Mouse (Mus musculus) midbrain, embryonic 14.5 days (tissue): ENCODE data around the gene Gnai2. TPM values are rescaled to one million over a fixed set of nuclear protein-coding genes. Genes with fewer than 3 reads are reported as not detected.
A peak's percentile ranks its signal among the peaks of the same experiment; 100 is the strongest.
"Not testable (repeated sequence)": the region's sequence is repeated elsewhere in the genome, so short reads cannot be mapped to it uniquely, and the experiment has no call there.

Source experiments
- ATAC-seq: fragments of 200-750 bp; cut with Nextera tagmentation; 2 replicates; pipeline ENCODE4 v1.8.0; 2017; ENCODE audit warnings: moderate number of reproducible peaks, moderate library complexity; ENCODE audit not compliant: low FRiP score, low TSS enrichment
- DNase-seq: peaks from one replicate; pipeline ENCODE4 v3.0.0-alpha.2; 2015
- H3K27ac ChIP-seq: fragments of 300-500 bp; sonication (generic); replicated peaks from 2 replicates; pipeline ENCODE4 v1.5.1; 2014; ENCODE audit warnings: mild to moderate bottlenecking, low read depth, low read length, moderate library complexity
- H3K27me3 ChIP-seq: fragments of 300-500 bp; sonication (generic); 2 replicates; pipeline ENCODE4 v1.6.1; 2014; ENCODE audit warnings: low read length, control low read depth, mixed read lengths; ENCODE audit not compliant: control insufficient read depth, insufficient read depth
- H3K36me3 ChIP-seq: fragments of 300-500 bp; sonication (generic); 2 replicates; pipeline ENCODE4 v1.6.1; 2014; ENCODE audit warnings: low read length, control low read depth; ENCODE audit not compliant: control insufficient read depth, insufficient read depth
- H3K4me1 ChIP-seq: fragments of 300-500 bp; sonication (generic); 2 replicates; pipeline ENCODE4 v1.6.1; 2014; ENCODE audit warnings: mild to moderate bottlenecking, antibody characterized with exemption, low read length, control low read depth; ENCODE audit not compliant: control insufficient read depth, insufficient read depth
- H3K4me2 ChIP-seq: fragments of 300-500 bp; sonication (generic); 2 replicates; pipeline ENCODE4 v1.6.1; 2014; ENCODE audit warnings: mild to moderate bottlenecking, low read length, moderate library complexity
- H3K4me3 ChIP-seq: fragments of 300-500 bp; sonication (generic); replicated peaks from 2 replicates; pipeline ENCODE4 v1.5.1; 2014; ENCODE audit warnings: low read depth, low read length
- H3K9ac ChIP-seq: fragments of 300-500 bp; sonication (generic); replicated peaks from 2 replicates; pipeline ENCODE4 v1.6.1; 2014; ENCODE audit warnings: mild to moderate bottlenecking, low read length, moderate library complexity
- H3K9me3 ChIP-seq: fragments of 300-500 bp; sonication (generic); 2 replicates; pipeline ENCODE4 v1.6.1; 2016; ENCODE audit warnings: low read length, control low read depth, mixed read lengths; ENCODE audit not compliant: control insufficient read depth
- WGBS: fragments of 180-500 bp; shearing (Covaris S2); extraction: QIAGEN DNeasy Blood & Tissue Kit; methylation state at CpG from one replicate; pipeline ENCODE4 v1.1.7; 2014; 5-methylcytosine and 5-hydroxymethylcytosine counted together
- polyA plus RNA-seq: library from polyadenylated mRNA; unstranded; fragments of >200 nt; fragmentation: Nextera tagmentation; extraction: Ambion mirVana; gene quantifications from 2 replicates; pipeline ENCODE4 v1.2.1, GENCODE M21; 2014

The Gnai2 gene
- 284 and 326 TPM in 2 replicates for polyA plus RNA-seq

DNA sequence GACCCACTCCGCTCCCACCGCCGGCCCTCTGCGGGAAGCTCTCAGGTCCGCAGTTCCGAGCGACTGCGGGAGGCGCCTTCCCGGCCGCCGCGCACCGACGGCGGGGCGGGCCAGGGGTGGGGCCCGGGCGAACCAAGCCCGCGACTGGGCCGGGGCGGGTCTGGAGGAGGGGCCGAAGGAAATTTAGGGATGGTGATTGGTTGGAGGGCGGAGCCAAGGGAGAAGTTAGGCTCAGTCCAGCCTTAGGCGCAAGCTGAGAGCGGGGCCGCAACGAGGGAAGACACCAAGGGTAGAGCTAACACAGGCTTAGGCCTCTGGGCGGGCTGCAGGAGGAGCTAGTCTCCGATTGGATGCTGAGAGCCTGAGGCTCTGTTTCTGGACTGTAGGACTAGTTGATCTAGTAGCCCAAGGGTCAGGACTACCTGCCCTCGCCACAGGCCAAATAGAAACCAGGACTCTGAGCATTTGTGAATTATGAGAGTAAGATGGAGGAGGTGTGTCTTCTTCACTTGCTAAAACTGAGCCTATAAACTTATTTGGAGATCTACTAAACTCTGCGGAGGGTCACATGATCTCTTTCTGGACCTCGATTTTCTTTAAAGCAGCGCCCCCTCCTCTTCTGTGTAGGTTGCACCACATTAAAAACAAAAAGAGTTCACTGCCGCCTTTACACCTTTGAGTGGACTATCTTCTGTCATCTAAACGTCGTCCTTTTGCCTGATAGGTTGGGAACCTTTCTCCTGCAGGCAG, at the start of gene Gnai2:
Gene Gnai2 (minus strand): TSS at position 89 of the 750 bp plus-strand sequence.
- Histone ChIP-seq H3K4me1 (peaks cover 49% of the 10 kb centered on the region), H3K27me3 (no peaks in the 10 kb centered on the region), H3K4me2 (peak within 1 kb of the TSS; percentile 85), H3K36me3 (no peaks in the 10 kb centered on the region), H3K27ac (peak within 1 kb of the TSS; percentile 99), H3K9ac (peak within 1 kb of the TSS; percentile 84), H3K4me3 (peak within 1 kb of the TSS; percentile 80), H3K9me3 (no peaks in the 10 kb centered on the region)
- WGBS, result 4% methylated on average over 38 of the region's 38 CpGs
- ATAC-seq (peak; percentile 87), DNase-seq (peak; percentile 95)

DNA sequence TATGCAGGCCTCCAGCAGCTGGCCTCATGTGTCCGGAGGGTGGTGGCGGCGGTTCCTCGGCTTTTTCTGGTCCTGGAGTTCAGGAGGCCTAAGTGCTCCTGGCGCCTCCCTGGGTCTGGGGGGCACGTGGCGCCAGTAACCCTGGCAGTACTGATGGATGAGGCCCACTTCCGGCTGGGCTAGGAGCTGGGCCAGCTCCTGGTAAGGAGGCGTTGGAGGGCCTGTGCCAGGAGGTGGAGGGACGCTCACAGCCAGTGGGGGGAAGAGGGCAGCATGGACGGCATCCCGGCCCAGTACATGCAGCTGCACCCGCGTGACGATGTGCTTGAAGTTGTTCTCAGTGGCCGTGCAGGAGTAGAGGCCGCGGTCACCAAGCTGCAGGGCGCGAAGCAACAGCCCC, 47.2 kb upstream of the Gnai2 start:
- Histone ChIP-seq H3K36me3 (peaks cover 56% of the 10 kb centered on the region), H3K4me1 (no peaks in the 10 kb centered on the region), H3K27ac (no peak overlapping the region), H3K27me3 (peaks cover under 1% of the 10 kb centered on the region; the same call in 1 of the 2 replicates), H3K9me3 (no peaks in the 10 kb centered on the region), H3K9ac (no peak overlapping the region), H3K4me3 (no peak overlapping the region), H3K4me2 (no peak overlapping the region)
- DNase-seq, result no peak
- 86% methylated on average over 20 of the region's 20 CpGs for WGBS
- ATAC-seq, result no peak

DNA sequence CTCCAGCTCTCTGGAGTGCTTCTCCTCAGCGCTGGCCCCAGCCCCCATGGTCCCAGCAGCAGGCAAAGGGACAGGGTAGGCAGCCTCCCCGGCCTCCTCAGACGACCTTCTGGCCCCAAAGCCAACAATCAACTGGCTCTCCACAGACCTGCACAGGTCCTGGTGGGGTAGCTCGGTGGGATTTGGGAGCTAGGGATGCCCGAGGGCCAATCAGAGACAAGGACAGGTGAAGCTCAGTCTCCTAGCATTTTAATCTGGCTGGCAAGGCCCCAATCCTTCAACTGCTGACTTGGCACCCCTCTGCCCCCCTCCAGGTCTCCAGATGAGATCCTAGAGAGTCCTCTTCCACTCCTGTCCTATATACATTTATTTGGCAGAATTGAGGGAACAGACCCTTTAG, 44.3 kb upstream of the Gnai2 start, which contains the start of gene Gnat1:
Gene Gnat1 (minus strand): TSS at position 212 of the 400 bp plus-strand sequence.
- Histone ChIP-seq H3K27me3 (peaks cover 22% of the 10 kb centered on the region; the same call in 1 of the 2 replicates), H3K4me2 (no peak within 1 kb of the TSS), H3K4me1 (peaks cover 7% of the 10 kb centered on the region; the same call in 1 of the 2 replicates), H3K9me3 (no peaks in the 10 kb centered on the region), H3K4me3 (no peak within 1 kb of the TSS), H3K36me3 (peaks cover 30% of the 10 kb centered on the region), H3K27ac (no peak within 1 kb of the TSS), H3K9ac (no peak within 1 kb of the TSS)
- ATAC-seq (no peak), DNase-seq (no peak)
- WGBS, result 41% methylated on average over 5 of the region's 5 CpGs

DNA sequence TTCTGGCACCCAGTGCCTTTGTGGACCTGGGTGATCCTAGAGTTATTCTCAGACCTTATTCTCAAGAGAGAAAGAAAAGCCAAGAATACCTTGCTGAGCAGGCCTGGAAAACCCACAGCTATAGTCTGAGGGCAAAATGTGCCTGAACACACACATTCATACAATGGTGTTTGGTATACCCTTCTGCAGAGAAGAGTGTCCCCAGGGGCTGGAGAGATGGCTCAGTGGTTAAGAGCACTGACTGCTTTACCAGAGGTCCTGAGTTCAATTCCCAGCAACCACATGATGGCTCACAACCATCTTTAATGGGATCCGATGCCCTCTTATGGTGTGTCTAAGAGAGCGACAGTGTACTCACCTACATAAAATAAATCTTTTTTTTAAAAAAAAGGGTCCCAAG, 43.7 kb upstream of the Gnai2 start:
- WGBS, result 92% methylated on average over 2 of the region's 2 CpGs
- H3K36me3 ChIP-seq, result peaks cover 24% of the 10 kb centered on the region
- H3K9ac ChIP-seq, result no peak overlapping the region
- H3K27ac ChIP-seq, result no peak overlapping the region
- H3K4me2 ChIP-seq, result no peak overlapping the region
- DNase-seq, result no peak
- H3K9me3 ChIP-seq, result no peaks in the 10 kb centered on the region
- peaks cover 22% of the 10 kb centered on the region; the same call in 1 of the 2 replicates for H3K27me3 ChIP-seq
- peaks cover 7% of the 10 kb centered on the region; the same call in 1 of the 2 replicates for H3K4me1 ChIP-seq
- ATAC-seq, result no peak
- no peak overlapping the region for H3K4me3 ChIP-seq

DNA sequence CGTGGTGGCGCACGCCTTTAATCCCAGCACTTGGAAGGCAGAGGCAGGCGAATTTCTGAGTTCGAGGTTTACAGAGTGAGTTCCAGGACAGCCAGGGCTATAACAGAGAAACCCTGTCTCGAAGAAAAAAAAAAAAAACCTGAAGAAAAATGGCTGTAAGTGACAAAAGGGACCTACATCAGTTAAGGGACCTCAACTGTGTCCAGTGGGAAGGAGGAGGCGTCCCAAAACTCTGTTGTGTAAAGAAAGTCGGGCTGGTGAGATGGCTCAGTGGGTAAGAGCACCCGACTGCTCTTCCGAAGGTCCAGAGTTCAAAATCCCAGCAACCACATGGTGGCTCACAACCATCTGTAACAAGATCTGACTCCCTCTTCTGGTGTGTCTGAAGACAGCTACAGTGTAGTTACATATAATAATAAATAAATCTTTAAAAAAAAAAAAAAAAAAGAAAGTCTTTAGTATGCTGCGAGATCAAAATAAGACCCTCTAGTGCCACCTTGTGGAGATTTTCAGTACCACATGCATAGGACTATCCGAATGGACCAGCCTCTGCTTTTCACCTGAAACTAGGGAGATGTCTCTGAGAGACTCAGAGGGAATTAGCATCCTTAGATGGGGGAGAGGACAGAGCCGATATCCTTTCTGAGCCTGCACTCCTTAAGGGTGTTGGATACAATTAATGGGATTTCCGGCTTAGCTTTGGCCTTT, 42.8 kb upstream of the Gnai2 start:
- ATAC-seq, H3K27ac ChIP-seq, H3K4me3 ChIP-seq, H3K9me3 ChIP-seq, H3K9ac ChIP-seq, H3K4me1 ChIP-seq, H3K4me2 ChIP-seq: not testable (repeated sequence)
- DNase-seq, result peak; percentile 91
- peaks cover 16% of the 10 kb centered on the region for H3K36me3 ChIP-seq
- peaks cover 22% of the 10 kb centered on the region; the same call in 1 of the 2 replicates for H3K27me3 ChIP-seq
- 40% methylated on average over 14 of the region's 14 CpGs for WGBS

DNA sequence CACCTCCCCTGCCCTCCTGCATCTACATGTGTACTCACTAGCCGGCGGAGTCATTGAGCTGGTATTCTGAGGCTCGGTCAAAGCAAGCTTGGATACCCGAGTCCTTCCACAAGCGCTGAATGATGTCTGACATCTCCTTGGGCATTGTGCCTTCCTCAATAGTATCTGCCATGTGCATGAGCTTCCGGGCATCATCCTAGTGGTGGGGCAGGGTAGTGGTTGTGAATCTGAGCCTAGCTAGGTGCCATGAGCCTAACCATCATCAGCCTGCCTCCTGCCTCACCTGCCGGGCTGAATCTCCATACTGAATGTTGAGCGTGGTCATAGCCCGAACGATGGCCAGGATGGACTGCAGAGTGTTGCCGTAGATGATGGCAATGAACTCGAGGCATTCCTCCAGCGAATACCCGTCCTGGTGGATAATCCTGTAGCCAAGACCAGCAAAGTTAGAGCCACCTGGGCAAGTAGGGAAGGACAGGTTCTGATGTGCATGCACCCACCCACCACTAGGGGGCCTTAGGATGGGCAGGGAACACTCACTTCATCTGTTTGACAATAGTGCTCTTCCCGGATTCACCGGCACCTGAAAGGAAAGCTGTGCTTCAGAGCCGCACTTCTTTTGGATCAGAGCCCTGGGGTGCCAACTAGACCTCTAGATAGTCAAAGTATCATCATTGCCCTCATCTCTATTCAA, 42.1 kb upstream of the Gnai2 start:
- Histone ChIP-seq H3K27me3 (peaks cover 22% of the 10 kb centered on the region; the same call in 1 of the 2 replicates), H3K9me3 (no peaks in the 10 kb centered on the region), H3K36me3 (peaks cover 9% of the 10 kb centered on the region), H3K4me1 (peaks cover 7% of the 10 kb centered on the region; the same call in 1 of the 2 replicates), H3K27ac (no peak overlapping the region), H3K4me3 (no peak overlapping the region), H3K9ac (no peak overlapping the region), H3K4me2 (peak overlapping the region; percentile 66)
- DNase-seq (peak; percentile 76), ATAC-seq (no peak)
- 23% methylated on average over 17 of the region's 17 CpGs for WGBS

DNA sequence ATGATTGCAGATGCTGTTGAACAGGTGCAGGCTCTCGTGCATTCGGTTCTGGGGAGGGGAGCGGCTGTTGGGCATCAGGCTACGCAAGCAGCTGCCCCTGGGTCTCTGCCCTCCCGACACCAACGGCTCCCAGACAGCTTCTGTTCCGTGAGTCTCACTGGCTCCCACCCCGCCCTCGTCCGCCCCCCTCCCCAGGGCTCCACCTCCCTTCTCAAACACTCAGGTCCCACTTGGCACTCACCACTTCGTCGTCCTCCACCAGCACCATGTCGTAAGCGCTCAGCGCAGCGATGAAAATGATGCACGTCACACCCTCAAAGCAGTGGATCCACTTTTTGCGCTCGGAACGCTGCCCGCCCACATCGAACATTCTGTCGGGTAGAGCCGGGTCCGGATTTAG, 41.1 kb upstream of the Gnai2 start:
- H3K9ac ChIP-seq, result peak overlapping the region; percentile 40; the same call in 1 of the 2 replicates
- no peaks in the 10 kb centered on the region for H3K9me3 ChIP-seq
- under 1% methylated on average over 25 of the region's 25 CpGs for WGBS
- 0 out of 2 replicates have a peak overlapping the region, but pooled peaks have one; percentile 20 for H3K27ac ChIP-seq
- no peaks in the 10 kb centered on the region for H3K36me3 ChIP-seq
- peak; percentile 31 for ATAC-seq
- peak; percentile 46 for DNase-seq
- H3K4me2 ChIP-seq, result peak overlapping the region; percentile 66
- peak overlapping the region; percentile 30 for H3K4me3 ChIP-seq
- peaks cover 7% of the 10 kb centered on the region; the same call in 1 of the 2 replicates for H3K4me1 ChIP-seq
- H3K27me3 ChIP-seq, result peaks cover 22% of the 10 kb centered on the region; the same call in 1 of the 2 replicates

DNA sequence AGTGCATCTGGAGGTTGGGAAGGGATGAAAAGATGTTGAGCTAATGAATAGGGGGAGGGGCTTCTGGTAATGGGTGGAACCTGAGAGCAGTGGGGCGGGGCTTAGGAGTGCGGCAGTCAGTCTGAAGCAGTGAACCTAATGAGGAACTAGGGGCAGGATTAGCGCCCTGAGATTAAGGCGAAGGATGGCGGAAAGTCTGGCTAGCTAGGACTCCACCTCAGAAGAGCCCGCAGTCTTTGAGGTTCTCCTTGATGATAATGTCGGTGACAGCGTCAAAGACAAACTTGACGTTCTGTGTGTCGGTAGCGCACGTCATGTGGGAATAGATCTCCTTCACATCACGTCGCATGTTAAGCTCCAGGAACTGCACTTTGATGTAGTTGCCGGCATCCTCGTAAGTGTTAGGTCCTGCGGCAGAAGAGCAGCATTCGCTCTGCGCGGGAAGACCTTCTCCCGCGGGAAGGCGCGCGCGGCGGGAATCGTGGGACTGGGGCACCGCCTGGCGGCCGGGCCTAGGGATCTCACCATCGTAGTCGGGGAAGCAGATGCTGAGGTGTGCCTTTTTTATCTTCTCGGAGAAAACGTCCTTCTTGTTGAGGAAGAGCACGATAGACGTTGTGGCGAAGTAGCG, 40.6 kb upstream of the Gnai2 start:
- peaks cover 7% of the 10 kb centered on the region; the same call in 1 of the 2 replicates for H3K4me1 ChIP-seq
- H3K4me2 ChIP-seq, result peak overlapping the region; percentile 66
- H3K36me3 ChIP-seq, result no peaks in the 10 kb centered on the region
- H3K4me3 ChIP-seq, result peak overlapping the region; percentile 30
- DNase-seq (peak; percentile 91), ATAC-seq (peak; percentile 74)
- H3K27ac ChIP-seq, result 0 out of 2 replicates have a peak overlapping the region, but pooled peaks have one; percentile 20
- H3K9ac ChIP-seq, result peak overlapping the region; percentile 40; the same call in 1 of the 2 replicates
- H3K27me3 ChIP-seq, result peaks cover 22% of the 10 kb centered on the region; the same call in 1 of the 2 replicates
- under 1% methylated on average over 39 of the region's 39 CpGs for WGBS
- H3K9me3 ChIP-seq, result no peaks in the 10 kb centered on the region
